Mouse (Mus musculus): ENCODE measurements at regions not wholly inside any gene's neighbourhood (a gene's known extent, or its start where the extent isn't known, plus 50 kb on each side); places are given as distances from the start of the nearest gene placed in this dataset.

GRCm38 (mm10) chr2:160192661-160193060, 141.3 kb downstream of the Gm826 start:
- DNase-seq (ENCODE audit: low read depth), result no peak

- DNase-seq (ENCODE audit: low read depth), result no peak
These were observed 147.9 kb downstream of the Gm826 start for GRCm38 (mm10) chr2:160186106-160186505.

GRCm38 (mm10) chr2:160170975-160171515, 162.9 kb downstream of the Gm826 start:
- DNase-seq (ENCODE audit: low read depth), result no peak

- DNase-seq (ENCODE audit: low read depth), result no peak
These were observed 175.2 kb downstream of the Gm826 start for GRCm38 (mm10) chr2:160158599-160159261.

- no peak for DNase-seq (ENCODE audit: low read depth)
These were observed 180.2 kb downstream of the Gm826 start for GRCm38 (mm10) chr2:160153781-160154180.

- no peak for DNase-seq (ENCODE audit: low read depth)
These were observed 181.9 kb downstream of the Gm826 start for GRCm38 (mm10) chr2:160152101-160152500.

- no peak for DNase-seq (ENCODE audit: low read depth)
These were observed 185.0 kb downstream of the Gm826 start for GRCm38 (mm10) chr2:160148936-160149335.

GRCm38 (mm10) chr2:160148516-160148915, 185.4 kb downstream of the Gm826 start:
- no peak for DNase-seq (ENCODE audit: low read depth)

GRCm38 (mm10) chr2:160148031-160148430, 185.9 kb downstream of the Gm826 start:
- no peak for DNase-seq (ENCODE audit: low read depth)

GRCm38 (mm10) chr2:160140166-160140740, 193.7 kb downstream of the Gm826 start:
- DNase-seq (ENCODE audit: low read depth), result no peak

GRCm38 (mm10) chr2:160138091-160138490, 195.9 kb downstream of the Gm826 start:
- no peak for DNase-seq (ENCODE audit: low read depth)

GRCm38 (mm10) chr2:160131797-160132196, 202.2 kb downstream of the Gm826 start:
- DNase-seq (ENCODE audit: low read depth), result no peak

GRCm38 (mm10) chr2:160131386-160131785, 202.6 kb downstream of the Gm826 start:
- no peak for DNase-seq (ENCODE audit: low read depth)

GRCm38 (mm10) chr2:160117148-160117547, 216.8 kb downstream of the Gm826 start:
- no peak for DNase-seq (ENCODE audit: low read depth)

GRCm38 (mm10) chr2:160111176-160111692, 222.7 kb downstream of the Gm826 start:
- no peak for DNase-seq (ENCODE audit: low read depth)

- DNase-seq (ENCODE audit: low read depth), result no peak
These were observed 240.9 kb downstream of the Gm826 start for GRCm38 (mm10) chr2:160093078-160093477.

- DNase-seq (ENCODE audit: low read depth), result no peak
These were observed 248.0 kb downstream of the Gm826 start for GRCm38 (mm10) chr2:160085999-160086398.

GRCm38 (mm10) chr2:160083674-160084073, 250.3 kb downstream of the Gm826 start:
- DNase-seq (ENCODE audit: low read depth), result no peak

- no peak for DNase-seq (ENCODE audit: low read depth)
These were observed 251.8 kb downstream of the Gm826 start for GRCm38 (mm10) chr2:160082106-160082653.

- no peak for DNase-seq (ENCODE audit: low read depth)
These were observed 258.3 kb downstream of the Gm826 start for GRCm38 (mm10) chr2:160075694-160076093.

- DNase-seq (ENCODE audit: low read depth), result peak; percentile 11
These were observed 263.5 kb downstream of the Gm826 start for GRCm38 (mm10) chr2:160070441-160070840.

- DNase-seq (ENCODE audit: low read depth), result no peak
These were observed 265.2 kb downstream of the Gm826 start for GRCm38 (mm10) chr2:160068772-160069171.

- DNase-seq (ENCODE audit: low read depth), result no peak
These were observed 266.1 kb downstream of the Gm826 start for GRCm38 (mm10) chr2:160067904-160068303.

Measured in 416B (cell line).